Mouse (Mus musculus) G1E (cell line): ENCODE results near the gene E2f4.

Experiments used
- CTCF ChIP-seq: IDR thresholded peaks from 2 replicates; pipeline ENCODE4 v1.5.1; 2012; ENCODE audit warnings: low read depth, low read length, inconsistent platforms, mixed read lengths
- GATA1 ChIP-seq: IDR thresholded peaks from 2 replicates; pipeline ENCODE4 v1.6.1; 2012; ENCODE audit warnings: borderline replicate concordance, low read length, inconsistent platforms, mixed read lengths
- TAL1 ChIP-seq: conservative IDR thresholded peaks from 2 replicates; pipeline ENCODE4 v1.6.1; 2012; ENCODE audit warnings: low read depth, low read length, inconsistent platforms, mixed read lengths

- no peak for TF ChIP-seq CTCF
- TF ChIP-seq TAL1: no peak
- TF ChIP-seq GATA1: no peak
These were observed 16.3 kb downstream of the E2f4 start for GRCm38 (mm10) chr8:105313622-105314402.
